Comparison of ENCODE assay signal across 11 mouse cellular contexts in the genomic region with DNA sequence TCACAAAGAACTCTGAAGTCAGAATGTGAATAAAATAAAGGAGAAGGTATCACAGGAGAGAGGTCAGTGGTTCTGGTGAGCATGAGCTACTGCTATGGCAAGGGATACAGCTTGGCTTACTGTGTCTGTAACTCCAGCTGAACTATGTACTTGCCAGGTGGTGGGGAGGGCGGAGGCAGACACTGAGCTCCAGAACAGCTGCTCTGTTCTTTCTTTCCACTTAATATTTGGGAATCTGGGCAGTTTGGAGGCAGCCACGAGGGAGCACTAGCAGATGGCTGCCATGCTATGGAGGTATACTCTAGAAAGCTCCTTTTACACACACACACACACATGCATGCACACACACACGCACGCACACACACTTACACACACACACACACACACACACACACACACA.
DNase-seq lines count a peak whose midpoint lies in the region; ATAC-seq lines count a peak whose summit lies in the region.
"Had no signal": no experiment of that assay in that cellular context is flagged by ENCODE, and none has a peak within 500 bp of the region (broad histone marks: within the 10 kb centered on the region; RNA-seq: fewer than 3 reads in every experiment).

No protein-coding gene starts in this region.

- no peak overlapping the region for H3K27ac ChIP-seq in neural tube, embryonic 11.5 days (ENCODE audit: low read depth, low read length)
- no peak overlapping the region for H3K27ac ChIP-seq in hindbrain, embryonic 10.5 days
- H3K27ac ChIP-seq: left cerebral cortex, adult 2 months had no signal

- no peaks in the 10 kb centered on the region for H3K9me3 ChIP-seq in neural tube, embryonic 11.5 days (ENCODE audit: control insufficient read depth, low read length)
- no peaks in the 10 kb centered on the region for H3K9me3 ChIP-seq in hindbrain, embryonic 10.5 days

- no peaks in the 10 kb centered on the region for H3K27me3 ChIP-seq in neural tube, embryonic 11.5 days (ENCODE audit: control insufficient read depth, insufficient read depth, low read length)
- H3K27me3 ChIP-seq in hindbrain, embryonic 10.5 days (ENCODE audit: insufficient read depth, poor library complexity, severe bottlenecking): no peaks in the 10 kb centered on the region

- 79% methylated on average over 4 of the region's 4 CpGs for WGBS in neural tube, embryonic 11.5 days
- WGBS in hindbrain, embryonic 10.5 days: 81% methylated on average over 4 of the region's 4 CpGs

- H3K36me3 ChIP-seq in neural tube, embryonic 11.5 days (ENCODE audit: control insufficient read depth, insufficient read depth, low read length): no peaks in the 10 kb centered on the region
- H3K36me3 ChIP-seq in hindbrain, embryonic 10.5 days: no peaks in the 10 kb centered on the region

- no peak overlapping the region for H3K9ac ChIP-seq in neural tube, embryonic 11.5 days (ENCODE audit: low read length)
- H3K9ac ChIP-seq: lung, embryonic 14.5 days had no signal

- no peak overlapping the region for H3K4me3 ChIP-seq in neural tube, embryonic 11.5 days (ENCODE audit: low read depth, low read length)
- no peak overlapping the region for H3K4me3 ChIP-seq in hindbrain, embryonic 10.5 days
- H3K4me3 ChIP-seq: left cerebral cortex, adult 2 months had no signal

- no peak overlapping the region for H3K4me2 ChIP-seq in neural tube, embryonic 11.5 days (ENCODE audit: low read depth)
- H3K4me2 ChIP-seq: lung, embryonic 14.5 days had no signal

- ATAC-seq in neural tube, embryonic 11.5 days (ENCODE audit: insufficient read depth, low FRiP score, low TSS enrichment): peak; percentile 55
- ATAC-seq in monocyte, adult 5-6 weeks (replicated peaks; ENCODE audit: insufficient number of reproducible peaks, low FRiP score, low TSS enrichment, poor library complexity, severe bottlenecking): no peak

- no peaks in the 10 kb centered on the region for H3K4me1 ChIP-seq in neural tube, embryonic 11.5 days (ENCODE audit: control insufficient read depth, insufficient read depth, low read length)
- no peaks in the 10 kb centered on the region for H3K4me1 ChIP-seq in hindbrain, embryonic 10.5 days (replicated peaks)

- DNase-seq in neural tube, embryonic 11.5 days (ENCODE audit: low spot score): no peak
- no peak for DNase-seq in neural tube, embryonic 10.5 days (ENCODE audit: extremely low spot score, low spot score)
- DNase-seq in hindbrain, embryonic 10.5 days (ENCODE audit: low spot score): peak; percentile 8
- peak; percentile 13 to 24 for DNase-seq in layer of hippocampus, postnatal 25 days (ENCODE audit: extremely low spot score in 1 of 2, low spot score in 1 of 2)
- peak; percentile 2 for DNase-seq in skeletal muscle tissue, adult 2 months (ENCODE audit: low read depth, low spot score)
- no peak for DNase-seq in kidney, adult 18-20 months
- DNase-seq: cerebellum, adult 8-10 months; heart, postnatal 14 days; lung, embryonic 14.5 days had no signal

Comparison
In these comparisons a context has a peak if more than half of its experiments do, and no peak if none do; other contexts are left out.
1. DNase-seq: peak in hindbrain, embryonic 10.5 days (single experiment), layer of hippocampus, postnatal 25 days (2 of 2) and skeletal muscle tissue, adult 2 months (single experiment); none in neural tube, embryonic 11.5 days (single experiment), neural tube, embryonic 10.5 days (single experiment) and kidney, adult 18-20 months (single experiment).